Comparison of ENCODE assay signal across 9 mouse cellular contexts in genomic region chr16:20476857-20477256, GRCm38 (mm10). TPM values are rescaled to one million over a fixed set of nuclear protein-coding genes. Genes with fewer than 3 reads are reported as not detected.
DNase-seq lines count a peak whose midpoint lies in the region; ATAC-seq and TF ChIP-seq lines count a peak whose summit lies in the region.
"Had no signal": no experiment of that assay in that cellular context is flagged by ENCODE, and none has a peak within 500 bp of the region (broad histone marks: within the 10 kb centered on the region; RNA-seq: fewer than 3 reads in every experiment).

No protein-coding gene starts in this region.

- H3K9ac ChIP-seq in ES-E14 (ENCODE audit: insufficient read depth, low read depth, low read length, poor library complexity, severe bottlenecking), result peak overlapping the region; percentile 31; the same call in 1 of the 2 replicates
- H3K9ac ChIP-seq in heart, embryonic 16.5 days (ENCODE audit: low read length), result peak overlapping the region; percentile 36; the same call in 1 of the 2 replicates
- H3K9ac ChIP-seq in liver, embryonic 16.5 days (ENCODE audit: low read depth, low read length), result no peak overlapping the region
- no peak overlapping the region for H3K9ac ChIP-seq in midbrain, embryonic 15.5 days
- no peak overlapping the region for H3K9ac ChIP-seq in midbrain, postnatal 0 days (replicated peaks; ENCODE audit: low read length, poor library complexity, severe bottlenecking)

- no peaks in the 10 kb centered on the region for H3K36me3 ChIP-seq in ES-E14 (ENCODE audit: control insufficient read depth, insufficient read depth, low read length, poor library complexity, severe bottlenecking)
- no peaks in the 10 kb centered on the region for H3K36me3 ChIP-seq in heart, embryonic 16.5 days (ENCODE audit: control insufficient read depth, insufficient read depth)
- H3K36me3 ChIP-seq in liver, embryonic 16.5 days (ENCODE audit: control insufficient read depth, insufficient read depth), result no peaks in the 10 kb centered on the region
- H3K36me3 ChIP-seq in midbrain, embryonic 15.5 days (replicated peaks), result no peaks in the 10 kb centered on the region
- H3K36me3 ChIP-seq in midbrain, postnatal 0 days (ENCODE audit: insufficient read depth, low read length), result no peaks in the 10 kb centered on the region

- H3K27ac ChIP-seq in ES-E14 (ENCODE audit: insufficient read depth, low read depth, low read length, poor library complexity, severe bottlenecking), result peak overlapping the region; percentile 94; the same call in 1 of the 2 replicates
- peak overlapping the region; percentile 96 for H3K27ac ChIP-seq in heart, embryonic 16.5 days (ENCODE audit: low read length)
- peak overlapping the region; percentile 24; the same call in 1 of the 2 replicates for H3K27ac ChIP-seq in liver, embryonic 16.5 days (ENCODE audit: low read length)
- H3K27ac ChIP-seq in midbrain, embryonic 15.5 days, result no peak overlapping the region
- no peak overlapping the region for H3K27ac ChIP-seq in midbrain, postnatal 0 days (ENCODE audit: low read depth, low read length)

- in situ Hi-C loops in ES-E14 (cut with MboI; ENCODE audit: low sequenced_read_pairs in 2 of 2, unreplicated experiment in 2 of 2), result no loop called here

- DNase-seq in ES-E14 (ENCODE audit: low read depth, low spot score), result no peak
- peak; percentile 46 for DNase-seq in adrenal gland, adult 18-20 months (ENCODE audit: low spot score in 2 of 2)
- DNase-seq in thymus, postnatal 4 days, result no peak
- DNase-seq in midbrain, postnatal 0 days (ENCODE audit: low spot score), result no peak
- DNase-seq: left cerebral cortex, postnatal 4 days had no signal

- no peak overlapping the region for H3K4me3 ChIP-seq in ES-E14 (ENCODE audit: insufficient read depth in 1 of 2, low read depth in 1 of 2, low read length in 2 of 2, poor library complexity in 1 of 2, severe bottlenecking in 1 of 2)
- no peak overlapping the region for H3K4me3 ChIP-seq in heart, embryonic 16.5 days (ENCODE audit: low read length)
- no peak overlapping the region for H3K4me3 ChIP-seq in liver, embryonic 16.5 days (ENCODE audit: low read depth, low read length)
- H3K4me3 ChIP-seq in midbrain, embryonic 15.5 days, result no peak overlapping the region
- no peak overlapping the region for H3K4me3 ChIP-seq in midbrain, postnatal 0 days (ENCODE audit: low read depth, low read length)

- H3K4me1 ChIP-seq in ES-E14 (ENCODE audit: control insufficient read depth in 2 of 2, insufficient read depth in 2 of 2, low read length in 2 of 2, poor library complexity in 1 of 2), result peaks cover 0 to 14% of the 10 kb centered on the region in 2 experiments; a peak in 2 of 4 replicates
- peaks cover 13% of the 10 kb centered on the region for H3K4me1 ChIP-seq in heart, embryonic 16.5 days (ENCODE audit: control insufficient read depth, insufficient read depth, low read length)
- H3K4me1 ChIP-seq in liver, embryonic 16.5 days (ENCODE audit: control insufficient read depth, low read depth, low read length), result no peaks in the 10 kb centered on the region
- H3K4me1 ChIP-seq in midbrain, embryonic 15.5 days, result no peaks in the 10 kb centered on the region
- H3K4me1 ChIP-seq in midbrain, postnatal 0 days (ENCODE audit: insufficient read depth, low read length), result no peaks in the 10 kb centered on the region

- no peaks in the 10 kb centered on the region for H3K9me3 ChIP-seq in ES-E14 (ENCODE audit: control insufficient read depth, insufficient read depth, low read depth, low read length)
- 0 out of 2 replicates have a peak, but pooled peaks cover 2% of the 10 kb centered on the region for H3K9me3 ChIP-seq in heart, embryonic 16.5 days (replicated peaks; ENCODE audit: control insufficient read depth, low read length)
- H3K9me3 ChIP-seq in liver, embryonic 16.5 days (replicated peaks; ENCODE audit: control insufficient read depth, low read length), result no peaks in the 10 kb centered on the region
- no peaks in the 10 kb centered on the region for H3K9me3 ChIP-seq in midbrain, embryonic 15.5 days
- H3K9me3 ChIP-seq in midbrain, postnatal 0 days (ENCODE audit: low read length), result no peaks in the 10 kb centered on the region

- no peaks in the 10 kb centered on the region for H3K27me3 ChIP-seq in heart, embryonic 16.5 days (ENCODE audit: control insufficient read depth, insufficient read depth, low read length)
- no peaks in the 10 kb centered on the region for H3K27me3 ChIP-seq in liver, embryonic 16.5 days (ENCODE audit: control insufficient read depth, insufficient read depth, low read depth, low read length)
- H3K27me3 ChIP-seq in midbrain, embryonic 15.5 days (replicated peaks), result no peaks in the 10 kb centered on the region
- no peaks in the 10 kb centered on the region for H3K27me3 ChIP-seq in midbrain, postnatal 0 days (ENCODE audit: insufficient read depth, low read length)

- no peak for TF ChIP-seq CTCF in midbrain, postnatal 0 days (IDR thresholded peaks at IDR 0.05)

- no peak overlapping the region for H3K4me2 ChIP-seq in heart, embryonic 16.5 days (ENCODE audit: low read depth, low read length)
- no peak overlapping the region for H3K4me2 ChIP-seq in liver, embryonic 16.5 days (ENCODE audit: low read depth, low read length)
- H3K4me2 ChIP-seq in midbrain, embryonic 15.5 days, result no peak overlapping the region
- no peak overlapping the region for H3K4me2 ChIP-seq in midbrain, postnatal 0 days (ENCODE audit: low read depth, low read length, poor library complexity, severe bottlenecking)

- 6% methylated on average over 1 of the region's 1 CpGs for WGBS in heart, embryonic 16.5 days
- 54% methylated on average over 1 of the region's 1 CpGs for WGBS in liver, embryonic 16.5 days (ENCODE audit: insufficient replicate concordance)
- 53% methylated on average over 1 of the region's 1 CpGs for WGBS in midbrain, embryonic 15.5 days
- 38% methylated on average over 1 of the region's 1 CpGs for WGBS in midbrain, postnatal 0 days

- peak; percentile 91 for ATAC-seq in heart, embryonic 16.5 days (replicated peaks; ENCODE audit: extremely low read depth, insufficient read depth, low FRiP score)
- peak; percentile 48; the same call in 1 of the 2 replicates for ATAC-seq in liver, embryonic 16.5 days (ENCODE audit: low read depth)
- no peak for ATAC-seq in CD4-positive, CD25-positive, alpha-beta regulatory T cell, adult 4 months
- ATAC-seq in midbrain, embryonic 15.5 days (replicated peaks), result no peak
- ATAC-seq in midbrain, postnatal 0 days (ENCODE audit: low FRiP score), result no peak

TF ChIP-seq in ES-E14, 5 proteins besides CTCF, POLR2A, EP300 and RAD21:
- no peak for TF ChIP-seq ZC3H11A (IDR thresholded peaks at IDR 0.05; ENCODE audit: borderline replicate concordance, low read depth, low read length)
- no peak for TF ChIP-seq MAFK (IDR thresholded peaks at IDR 0.05; ENCODE audit: insufficient read depth, low read depth, low read length)
- no peak for TF ChIP-seq ZNF384 (IDR thresholded peaks at IDR 0.05; ENCODE audit: low read depth, low read length)
TF ChIP-seq in ES-E14: peak in this region for 0.

RNA-seq across cellular contexts. Expression of gene Eif2b5, which starts 21.8 kb away (rescaled TPM):
- 159 and 173 TPM in 2 replicates for total RNA-seq in ES-E14 (2012; rRNA removed)
- 10 to 100 TPM; 58.2 to 60.1 TPM for total RNA-seq in adrenal gland, adult 18-20 months (2021)
- 80.6 and 80.9 TPM in 2 replicates for polyA plus RNA-seq in heart, embryonic 16.5 days (2015; fragmentation: Nextera tagmentation; extraction: Ambion mirVana)
- polyA plus RNA-seq in liver, embryonic 16.5 days (2015; fragmentation: Nextera tagmentation; extraction: Ambion mirVana), result 41.0 and 44.0 TPM in 2 replicates
- 10 to 100 TPM; 12.0 to 16.3 TPM for polyA plus RNA-seq in CD4-positive, CD25-positive, alpha-beta regulatory T cell, adult 4 months (2017; shearing (Covaris generic))
- polyA plus RNA-seq in midbrain, embryonic 15.5 days (2015; fragmentation: Nextera tagmentation; extraction: Ambion mirVana), result 96.2 and 100 TPM in 2 replicates
- total RNA-seq in midbrain, postnatal 0 days (2014; rRNA removed), result 87.2 and 96.4 TPM in 2 replicates
- 70.0 and 74.6 TPM in 2 replicates for polyA plus RNA-seq in midbrain, postnatal 0 days (2015; fragmentation: Nextera tagmentation; extraction: Ambion mirVana)

RNA-seq across cellular contexts. Expression of gene Dvl3, which starts 39.9 kb away (rescaled TPM):
- 10.6 and 10.8 TPM in 2 replicates for total RNA-seq in ES-E14 (2012; rRNA removed)
- total RNA-seq in adrenal gland, adult 18-20 months (2021), result 10 to 100 TPM; 40.1 to 44.5 TPM
- polyA plus RNA-seq in heart, embryonic 16.5 days (2015; fragmentation: Nextera tagmentation; extraction: Ambion mirVana), result 18.3 and 18.9 TPM in 2 replicates
- 3.7 and 5.3 TPM in 2 replicates for polyA plus RNA-seq in liver, embryonic 16.5 days (2015; fragmentation: Nextera tagmentation; extraction: Ambion mirVana)
- 10 to 100 TPM; 14.7 to 17.8 TPM for polyA plus RNA-seq in CD4-positive, CD25-positive, alpha-beta regulatory T cell, adult 4 months (2017; shearing (Covaris generic))
- polyA plus RNA-seq in midbrain, embryonic 15.5 days (2015; fragmentation: Nextera tagmentation; extraction: Ambion mirVana), result 42.0 and 43.8 TPM in 2 replicates
- total RNA-seq in midbrain, postnatal 0 days (2014; rRNA removed), result 44.9 and 46.3 TPM in 2 replicates
- polyA plus RNA-seq in midbrain, postnatal 0 days (2015; fragmentation: Nextera tagmentation; extraction: Ambion mirVana), result 24.6 and 29.5 TPM in 2 replicates

RNA-seq across cellular contexts. Expression of gene Abcc5, which starts 50.7 kb away (rescaled TPM):
- total RNA-seq in ES-E14 (2012; rRNA removed), result 159 and 168 TPM in 2 replicates
- 10 to 100 TPM; 77.9 to 95.5 TPM for total RNA-seq in adrenal gland, adult 18-20 months (2021)
- 54.0 and 64.1 TPM in 2 replicates for polyA plus RNA-seq in heart, embryonic 16.5 days (2015; fragmentation: Nextera tagmentation; extraction: Ambion mirVana)
- polyA plus RNA-seq in liver, embryonic 16.5 days (2015; fragmentation: Nextera tagmentation; extraction: Ambion mirVana), result 19.3 and 20.5 TPM in 2 replicates
- polyA plus RNA-seq in CD4-positive, CD25-positive, alpha-beta regulatory T cell, adult 4 months (2017; shearing (Covaris generic)), result 10 to 100 TPM; 36.6 to 41.9 TPM
- polyA plus RNA-seq in midbrain, embryonic 15.5 days (2015; fragmentation: Nextera tagmentation; extraction: Ambion mirVana), result 165 and 182 TPM in 2 replicates
- 68.7 and 90.1 TPM in 2 replicates for total RNA-seq in midbrain, postnatal 0 days (2014; rRNA removed)
- 98.7 and 110 TPM in 2 replicates for polyA plus RNA-seq in midbrain, postnatal 0 days (2015; fragmentation: Nextera tagmentation; extraction: Ambion mirVana)

RNA-seq across cellular contexts. Expression of gene Ap2m1, which starts 58.4 kb away (rescaled TPM):
- 170 and 236 TPM in 2 replicates for total RNA-seq in ES-E14 (2012; rRNA removed)
- 100 to 1,000 TPM; 277 to 333 TPM for total RNA-seq in adrenal gland, adult 18-20 months (2021)
- polyA plus RNA-seq in heart, embryonic 16.5 days (2015; fragmentation: Nextera tagmentation; extraction: Ambion mirVana), result 444 and 463 TPM in 2 replicates
- polyA plus RNA-seq in liver, embryonic 16.5 days (2015; fragmentation: Nextera tagmentation; extraction: Ambion mirVana), result 388 and 409 TPM in 2 replicates
- 100 to 1,000 TPM; 452 to 618 TPM for polyA plus RNA-seq in CD4-positive, CD25-positive, alpha-beta regulatory T cell, adult 4 months (2017; shearing (Covaris generic))
- polyA plus RNA-seq in midbrain, embryonic 15.5 days (2015; fragmentation: Nextera tagmentation; extraction: Ambion mirVana), result 1,259 and 1,287 TPM in 2 replicates
- 975 and 994 TPM in 2 replicates for total RNA-seq in midbrain, postnatal 0 days (2014; rRNA removed)
- 1,551 and 1,562 TPM in 2 replicates for polyA plus RNA-seq in midbrain, postnatal 0 days (2015; fragmentation: Nextera tagmentation; extraction: Ambion mirVana)

Comparison
In these comparisons a context has a peak if more than half of its experiments do, and no peak if none do; other contexts are left out.
1. DNase-seq: peak in adrenal gland, adult 18-20 months (2 of 2); none in ES-E14 (single experiment), thymus, postnatal 4 days (single experiment) and midbrain, postnatal 0 days (single experiment).
2. H3K27ac ChIP-seq: peak in ES-E14 (single experiment), heart, embryonic 16.5 days (single experiment) and liver, embryonic 16.5 days (single experiment); none in midbrain, embryonic 15.5 days (single experiment) and midbrain, postnatal 0 days (single experiment).
3. H3K9ac ChIP-seq: peak in ES-E14 (single experiment) and heart, embryonic 16.5 days (single experiment); none in liver, embryonic 16.5 days (single experiment), midbrain, embryonic 15.5 days (single experiment) and midbrain, postnatal 0 days (single experiment).
4. ATAC-seq: peak in heart, embryonic 16.5 days (single experiment) and liver, embryonic 16.5 days (single experiment); none in CD4-positive, CD25-positive, alpha-beta regulatory T cell, adult 4 months (single experiment), midbrain, embryonic 15.5 days (single experiment) and midbrain, postnatal 0 days (single experiment).